Mouse (Mus musculus): ENCODE measurements around the gene Ppif.

GRCm38 (mm10) chr14:25667587-25667986, 26.4 kb upstream of the Ppif start:
- TF ChIP-seq CTCF (conservative IDR thresholded peaks at IDR 0.05; ENCODE audit: insufficient read depth, insufficient read length, low read depth, low read length), result no peak
- no peak for TF ChIP-seq POLR2A (IDR thresholded peaks at IDR 0.05; ENCODE audit: low read depth, low read length)

All from kidney, adult 2 months (tissue).